Mouse (Mus musculus) cerebellum, adult 18-20 months (tissue): ENCODE data around the gene Mgst3.

Experiments used
- DNase-seq, 2 experiments: peaks; one replicate each; pipeline ENCODE4 v3.0.0; 2021

Mgst3 gene

GRCm38 (mm10) chr1:167393683-167394492 lies at the start of gene Mgst3:
Mgst3 (minus strand) TSS chr1:167393841.
- peak; percentile 96 to 98 for DNase-seq

DNA sequence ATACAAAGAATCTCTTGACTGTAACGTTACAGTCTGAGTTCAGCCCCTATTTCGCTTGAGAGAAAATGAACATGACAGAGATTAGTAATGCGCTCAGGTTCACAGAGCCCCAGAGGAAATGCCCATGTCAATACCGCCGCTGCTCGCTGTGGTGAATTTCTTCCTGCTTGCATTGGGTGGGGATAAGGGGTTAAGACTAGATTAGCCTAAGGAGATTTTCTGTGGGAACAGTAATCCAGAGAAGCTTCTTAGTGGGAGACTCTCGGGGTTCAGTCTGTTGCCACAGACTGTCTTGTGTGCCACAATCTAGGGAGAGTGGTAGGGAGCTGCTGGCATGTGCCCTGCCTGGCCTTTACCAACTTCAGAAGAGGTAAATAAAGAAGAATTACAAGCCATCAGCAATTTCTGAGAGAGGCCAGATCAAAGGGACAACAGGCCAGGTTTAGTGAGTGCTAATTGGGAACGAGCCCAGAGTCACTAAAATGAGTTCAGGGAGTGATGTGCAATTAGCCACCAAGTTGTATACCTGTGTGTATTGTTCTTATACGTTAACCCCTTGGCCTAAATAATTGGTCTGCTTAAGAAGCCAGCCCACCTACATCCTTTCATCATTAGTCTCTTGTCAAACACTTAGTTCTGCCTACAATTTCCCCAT lies 44.7 kb upstream of the Mgst3 start:
- DNase-seq = no peak

- DNase-seq = no peak
Observed at GRCm38 (mm10) chr1:167437091-167437490, 43.5 kb upstream of the Mgst3 start.

DNA sequence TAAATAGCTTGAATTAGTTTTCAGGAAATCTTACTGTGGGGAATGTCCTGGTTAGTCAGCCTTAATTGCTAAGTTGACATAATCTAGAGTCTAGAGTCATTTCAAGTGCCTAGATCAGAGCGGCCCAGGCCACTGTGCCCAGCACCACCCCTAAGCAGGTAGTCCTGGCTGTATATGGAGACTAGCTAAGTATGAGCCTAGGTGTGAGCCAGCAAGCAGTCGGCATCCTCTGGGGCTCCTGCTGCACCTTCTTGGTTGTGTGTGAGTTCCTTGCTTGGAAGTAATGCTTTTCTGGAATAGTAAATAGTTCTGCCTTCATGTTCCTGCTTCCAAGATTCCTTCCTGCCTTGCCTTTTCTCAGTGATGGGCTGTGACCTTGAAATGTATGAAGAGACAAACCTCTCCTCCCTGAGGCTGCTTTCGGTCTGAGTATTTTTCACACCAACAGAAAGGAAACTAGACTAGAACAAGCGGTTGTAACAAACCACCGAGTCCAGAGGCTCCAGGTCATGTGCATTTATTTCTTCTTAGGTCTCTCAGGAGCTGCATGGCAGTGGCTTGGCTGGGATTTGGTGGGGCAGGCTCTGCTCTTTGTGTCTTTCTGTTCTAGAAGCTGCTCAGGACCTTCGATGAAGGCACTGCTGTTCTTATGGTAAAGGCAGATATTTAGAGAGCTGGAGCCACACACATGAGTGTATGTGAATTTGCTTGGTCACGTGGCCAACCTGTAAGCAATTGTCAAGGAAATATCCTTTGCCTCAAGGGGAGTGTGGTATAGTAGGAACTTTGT lies 42.7 kb upstream of the Mgst3 start:
- DNase-seq = no peak

DNA sequence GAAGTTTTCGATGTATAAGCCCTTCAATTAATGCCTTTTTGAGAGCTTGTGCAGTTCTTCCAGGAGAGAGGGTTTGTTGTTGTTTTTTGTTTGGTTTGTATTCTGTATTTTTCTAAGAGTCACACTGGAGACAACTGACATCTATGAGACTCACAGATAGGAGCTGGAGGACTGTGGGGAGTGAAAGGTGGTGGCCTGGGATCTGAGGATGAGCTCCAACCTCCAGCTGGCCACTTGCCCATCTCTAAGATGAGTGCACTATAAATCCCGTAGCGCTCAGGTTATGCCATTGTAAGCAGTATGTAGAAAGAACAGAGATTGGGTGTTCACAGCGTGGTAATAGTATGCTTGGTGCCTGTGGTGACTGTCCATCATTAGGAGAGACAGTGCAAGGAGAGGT lies 41.3 kb upstream of the Mgst3 start:
- DNase-seq = no peak

DNA sequence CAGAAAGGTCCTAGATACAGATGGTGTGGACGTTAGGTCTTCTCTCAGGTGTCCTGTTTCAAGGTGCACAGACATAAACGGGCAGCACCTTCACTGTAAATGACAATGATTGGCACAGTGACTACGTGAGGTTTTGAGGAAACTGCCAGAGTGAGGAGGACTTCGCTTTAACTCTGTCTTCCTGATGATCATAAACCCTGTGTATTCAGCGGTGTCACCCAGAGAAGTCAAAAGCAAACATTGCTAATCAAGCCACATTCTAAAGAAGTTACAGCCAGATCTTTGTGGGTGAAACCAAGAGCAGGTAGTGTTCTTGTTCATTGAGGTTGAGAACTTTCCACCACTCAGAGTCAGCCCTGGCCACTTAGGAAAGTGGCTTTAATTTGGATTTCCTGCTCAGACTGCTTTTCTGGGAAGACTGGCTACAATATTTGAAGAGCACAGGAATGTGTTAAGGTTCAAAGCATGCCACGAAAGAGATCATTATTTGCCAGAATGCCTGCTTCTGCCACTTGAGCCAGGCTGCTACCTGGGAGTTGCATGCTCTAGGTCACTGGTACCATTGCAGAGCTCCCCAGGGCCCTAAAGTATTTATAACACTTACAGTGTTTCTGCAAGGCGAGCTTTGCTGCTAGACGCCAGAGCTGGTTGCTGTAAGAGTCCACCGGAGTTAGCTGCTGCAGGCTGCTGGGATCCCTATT lies 37.5 kb upstream of the Mgst3 start:
- no peak for DNase-seq

GRCm38 (mm10) chr1:167426681-167427080 lies 33.0 kb upstream of the Mgst3 start:
- DNase-seq = no peak

DNA sequence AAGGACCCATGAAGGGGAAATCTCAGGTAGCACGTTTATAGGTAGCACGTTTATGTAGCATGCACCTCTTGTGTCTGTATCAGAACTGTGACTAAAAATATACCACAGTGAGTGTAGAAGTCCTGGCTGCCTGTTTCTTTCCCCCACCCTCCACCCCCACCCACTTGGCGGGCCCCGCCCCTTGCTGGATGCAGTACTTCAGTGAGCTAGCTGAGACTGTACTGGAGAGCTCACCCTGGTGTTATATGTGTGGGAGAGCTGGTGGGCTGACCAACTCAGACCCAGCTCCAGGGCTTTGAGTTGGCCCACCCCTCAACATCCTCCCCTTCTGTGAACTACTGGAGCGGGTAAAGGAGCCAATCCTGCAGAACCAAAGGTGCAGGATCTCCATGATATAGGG lies 31.9 kb upstream of the Mgst3 start:
- no peak for DNase-seq

- no peak for DNase-seq
Observed at GRCm38 (mm10) chr1:167422501-167423240, 29.0 kb upstream of the Mgst3 start.

GRCm38 (mm10) chr1:167414846-167415245 lies 21.2 kb upstream of the Mgst3 start:
- DNase-seq = peak; percentile 62 to 73

- DNase-seq = no peak
Observed at GRCm38 (mm10) chr1:167411991-167412715, 18.5 kb upstream of the Mgst3 start.

- no peak for DNase-seq
Observed at GRCm38 (mm10) chr1:167409601-167410000, 16.0 kb upstream of the Mgst3 start.

DNA sequence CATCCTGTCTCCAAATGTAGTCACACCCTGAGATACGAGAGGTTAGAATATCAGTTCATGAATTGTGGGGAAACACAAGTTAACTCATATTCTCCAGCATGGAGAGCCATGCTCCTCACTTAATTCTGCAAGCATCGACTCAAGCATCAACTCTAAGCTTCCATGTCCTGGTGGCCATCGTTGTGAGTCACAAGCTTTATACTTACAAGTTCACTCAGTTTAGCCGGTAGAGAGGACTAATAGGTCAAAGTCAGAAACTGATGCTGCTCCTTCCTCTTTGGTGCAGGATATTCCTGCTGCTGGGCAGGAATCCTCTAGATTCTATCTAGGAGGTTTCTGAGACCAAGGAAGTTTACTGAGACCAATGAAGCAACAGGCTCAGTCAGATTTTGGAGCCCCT lies 11.6 kb upstream of the Mgst3 start:
- DNase-seq = no peak

GRCm38 (mm10) chr1:167393281-167393680 lies 360 bp downstream of the Mgst3 start:
- DNase-seq = no peak

DNA sequence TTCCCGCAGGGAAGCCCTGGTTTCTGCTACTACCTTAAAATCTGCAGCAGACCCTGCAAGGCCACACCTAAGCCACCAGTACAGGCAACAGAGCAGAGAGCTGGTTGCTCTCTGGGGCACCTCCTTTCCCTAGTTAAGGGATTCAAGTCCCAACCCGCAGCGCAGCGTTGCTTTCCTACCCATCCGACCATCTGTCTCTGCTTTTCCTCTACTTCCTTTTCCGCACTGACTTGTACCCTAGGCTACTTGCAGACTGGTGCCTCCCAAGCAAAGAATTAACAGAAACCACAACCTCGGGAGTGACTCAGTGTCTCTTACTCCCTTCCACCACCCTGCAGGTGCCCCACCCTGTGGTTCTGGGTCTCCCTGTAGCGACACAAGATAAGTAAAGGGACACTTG lies 954 bp downstream of the Mgst3 start:
- DNase-seq = peak; percentile 67 to 68

DNA sequence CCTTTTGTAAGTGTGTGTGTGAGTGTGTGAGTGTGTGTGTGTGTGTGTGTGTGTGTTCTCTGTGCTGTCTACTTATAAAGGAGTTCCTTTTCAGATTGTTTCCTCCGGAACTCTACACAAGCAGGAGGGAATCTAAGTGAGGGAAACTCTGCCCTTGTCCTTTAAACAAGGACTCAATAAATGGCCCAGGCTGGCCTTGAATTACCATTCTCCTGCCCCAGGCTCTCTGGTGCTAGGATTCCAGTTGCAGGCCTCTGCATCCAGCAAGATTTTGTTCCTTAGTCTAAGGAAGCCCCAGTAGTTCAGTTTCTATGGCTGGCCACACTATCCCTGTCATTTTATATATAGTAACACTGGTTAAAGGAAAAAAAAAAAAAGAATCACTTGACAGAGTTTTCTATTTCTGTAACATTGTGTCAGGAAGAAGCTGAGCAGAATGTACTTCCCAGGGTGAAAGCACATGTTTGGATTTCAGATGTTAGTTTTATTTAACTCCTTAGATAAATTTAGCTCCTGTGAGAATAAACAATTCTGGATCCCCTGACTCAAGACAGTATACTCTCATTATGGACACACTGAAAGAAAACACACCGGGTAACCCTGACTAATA lies 1.5 kb downstream of the Mgst3 start:
- DNase-seq = no peak

- no peak for DNase-seq
Observed at GRCm38 (mm10) chr1:167391241-167391640, 2.4 kb downstream of the Mgst3 start.

GRCm38 (mm10) chr1:167390381-167390780 lies 3.3 kb downstream of the Mgst3 start:
- no peak for DNase-seq

DNA sequence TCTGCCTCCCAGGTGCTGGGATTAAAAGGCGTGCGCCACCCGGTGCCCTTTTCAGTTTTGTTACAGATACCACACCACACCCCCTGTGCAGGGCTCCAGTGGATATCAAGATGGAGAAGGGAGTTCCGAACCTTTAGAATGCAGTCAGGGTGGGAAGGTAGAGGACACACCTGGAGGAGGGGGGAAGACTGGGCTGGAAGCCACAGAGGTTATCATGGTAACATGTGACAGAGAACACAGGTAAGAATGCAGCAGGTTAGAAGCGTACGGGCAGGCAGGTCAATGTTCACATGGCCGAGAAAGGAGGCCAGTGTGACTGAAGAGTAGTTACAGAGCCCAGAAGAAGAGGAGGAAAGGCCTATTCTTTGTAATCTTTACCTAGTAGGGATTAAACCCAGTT lies 4.1 kb downstream of the Mgst3 start:
- no peak for DNase-seq

DNA sequence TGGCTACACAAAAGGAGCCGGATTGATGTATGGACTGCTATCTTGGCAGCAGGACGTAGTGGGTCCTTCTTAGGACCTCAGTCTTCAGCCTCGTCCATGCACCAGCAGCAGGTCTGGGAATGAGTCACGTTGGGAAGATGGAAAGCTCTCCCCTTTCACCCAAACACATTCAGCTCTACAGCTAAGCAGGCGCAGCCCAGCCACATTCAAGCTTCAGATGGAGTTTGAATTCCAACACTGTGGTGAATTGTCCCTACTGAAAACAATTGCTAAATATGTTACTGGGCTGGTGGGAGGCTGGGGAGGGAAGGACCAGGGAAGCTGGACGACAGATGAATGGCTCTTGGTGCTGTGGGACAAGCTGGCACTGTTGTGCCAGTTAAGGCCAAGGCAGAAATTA lies 5.1 kb downstream of the Mgst3 start:
- DNase-seq = no peak

DNA sequence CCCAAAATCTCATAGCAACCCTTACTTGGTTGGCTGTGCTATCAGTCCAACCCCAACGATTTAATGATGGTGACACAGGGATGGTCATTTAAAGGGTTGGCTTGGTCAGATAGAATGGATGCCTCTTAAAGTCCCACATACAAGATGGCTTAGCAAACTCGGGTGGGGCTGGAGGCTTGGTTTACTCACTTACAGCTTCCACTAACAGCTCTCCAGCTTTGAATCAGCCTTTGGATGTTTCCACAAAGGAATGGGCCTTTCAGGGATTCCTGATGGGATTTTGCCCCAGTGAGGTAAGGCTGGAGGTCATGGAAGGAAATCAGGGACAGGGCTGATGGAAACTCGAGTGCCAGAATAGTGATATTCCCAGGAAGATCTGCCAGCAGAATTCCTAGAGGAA lies 5.8 kb downstream of the Mgst3 start:
- DNase-seq = no peak
